Mouse (Mus musculus) hindbrain, postnatal 0 days (tissue): ENCODE data around the gene Rrp1. TPM values are rescaled to one million over a fixed set of nuclear protein-coding genes. Genes with fewer than 3 reads are reported as not detected.

Experiments used
- ATAC-seq: fragments of 200-750 bp; cut with Nextera tagmentation; 2 replicates; pipeline ENCODE4 v1.8.0; 2017; ENCODE audit warnings: mild to moderate bottlenecking, moderate TSS enrichment, moderate library complexity
- DNase-seq: peaks from one replicate; pipeline ENCODE4 v3.0.0-alpha.2; 2015; ENCODE audit warnings: low spot score
- H3K27ac ChIP-seq: fragments of 300-500 bp; sonication (generic); 2 replicates; pipeline ENCODE4 v1.5.1; 2014; ENCODE audit warnings: mild to moderate bottlenecking
- H3K27me3 ChIP-seq: fragments of 300-500 bp; sonication (generic); 2 replicates; pipeline ENCODE4 v1.6.1; 2014; ENCODE audit warnings: low read length, mixed read lengths; ENCODE audit not compliant: insufficient read depth
- H3K36me3 ChIP-seq: fragments of 300-500 bp; sonication (generic); 2 replicates; pipeline ENCODE4 v1.6.1; 2014; ENCODE audit warnings: low read length, mixed read lengths; ENCODE audit not compliant: insufficient read depth
- H3K4me1 ChIP-seq: fragments of 300-500 bp; sonication (generic); 2 replicates; pipeline ENCODE4 v1.6.1; 2014; ENCODE audit warnings: antibody characterized with exemption, low read length, mixed read lengths; ENCODE audit not compliant: insufficient read depth
- H3K4me2 ChIP-seq: fragments of 300-500 bp; sonication (generic); 2 replicates; pipeline ENCODE4 v1.6.1; 2014; ENCODE audit warnings: low read depth, mild to moderate bottlenecking, low read length, moderate library complexity, mixed read lengths
- H3K4me3 ChIP-seq: fragments of 300-500 bp; sonication (generic); 2 replicates; pipeline ENCODE4 v1.5.1; 2014; ENCODE audit warnings: low read length
- H3K9ac ChIP-seq: fragments of 300-500 bp; sonication (generic); replicated peaks from 2 replicates; pipeline ENCODE4 v1.6.1; 2014; ENCODE audit warnings: mild to moderate bottlenecking, low read length, moderate library complexity, mixed read lengths
- H3K9me3 ChIP-seq: fragments of 300-500 bp; sonication (generic); 2 replicates; pipeline ENCODE4 v1.6.1; 2016; ENCODE audit warnings: low read length, mixed read lengths
- CTCF ChIP-seq: IDR thresholded peaks from 2 replicates; pipeline ENCODE4 v1.5.1; 2016; ENCODE audit warnings: antibody characterized with exemption, control low read depth, low read depth
- WGBS: fragments of 180-500 bp; shearing (Covaris S2); extraction: QIAGEN DNeasy Blood & Tissue Kit; methylation state at CpG from one replicate; pipeline ENCODE4 v1.1.7; 2014; 5-methylcytosine and 5-hydroxymethylcytosine counted together
- polyA plus RNA-seq: library from polyadenylated mRNA; unstranded; fragments of >200 nt; fragmentation: Nextera tagmentation; extraction: Ambion mirVana; gene quantifications from 2 replicates; pipeline ENCODE4 v1.2.1, GENCODE M21; 2015
- total RNA-seq: library from RNA; depleted of rRNA; stranded (reverse); fragments of >200 nt; gene quantifications from 2 replicates; pipeline ENCODE4 v1.2.3, GENCODE M21; 2014

Gene Rrp1
- total and polyA plus RNA-seq, 2 experiments from 2014 or later, result 179 to 429 TPM

- Histone ChIP-seq H3K36me3 (peaks cover 43% of the 10 kb centered on the region), H3K27me3 (no peaks in the 10 kb centered on the region), H3K4me2 (no peak overlapping the region), H3K4me1 (peaks cover 6% of the 10 kb centered on the region; the same call in 1 of the 2 replicates), H3K9ac (0 out of 2 replicates have a peak overlapping the region, but pooled peaks have one; percentile 3), H3K4me3 (no peak overlapping the region), H3K27ac (peak overlapping the region; percentile 51; the same call in 1 of the 2 replicates), H3K9me3 (no peaks in the 10 kb centered on the region)
- WGBS, result 31% methylated on average over 17 of the region's 17 CpGs
- DNase-seq (peak; percentile 63), ATAC-seq (peak; percentile 45)
- no peak for TF ChIP-seq CTCF
Observed at GRCm38 (mm10) chr10:78399090-78399657, 13.7 kb downstream of the Rrp1 start.

- Histone ChIP-seq H3K9me3 (no peaks in the 10 kb centered on the region), H3K9ac (no peak overlapping the region; the same call in 1 of the 2 replicates), H3K27ac (peak overlapping the region; percentile 37; the same call in 1 of the 2 replicates), H3K4me2 (peak overlapping the region; percentile 22; the same call in 1 of the 2 replicates), H3K36me3 (peaks cover 17% of the 10 kb centered on the region), H3K27me3 (peaks cover 5% of the 10 kb centered on the region; the same call in 1 of the 2 replicates), H3K4me3 (no peak overlapping the region), H3K4me1 (peaks cover 6% of the 10 kb centered on the region; the same call in 1 of the 2 replicates)
- ATAC-seq, result peak; percentile 30
- 52% methylated on average over 4 of the region's 4 CpGs for WGBS
- TF ChIP-seq CTCF, result no peak
- DNase-seq, result no peak
Observed at GRCm38 (mm10) chr10:78396625-78396885, 16.3 kb downstream of the Rrp1 start.

- DNase-seq, result peak; percentile 98
- H3K36me3 ChIP-seq, result peaks cover 11% of the 10 kb centered on the region
- no peak overlapping the region for H3K4me3 ChIP-seq
- ATAC-seq, result peak; percentile 82
- WGBS, result 3% methylated on average over 17 of the region's 17 CpGs
- H3K9me3 ChIP-seq, result no peaks in the 10 kb centered on the region
- no peak overlapping the region; the same call in 1 of the 2 replicates for H3K9ac ChIP-seq
- peak overlapping the region; percentile 37 for H3K27ac ChIP-seq
- H3K4me1 ChIP-seq, result peaks cover 6% of the 10 kb centered on the region; the same call in 1 of the 2 replicates
- H3K4me2 ChIP-seq, result peak overlapping the region; percentile 22
- peaks cover 5% of the 10 kb centered on the region; the same call in 1 of the 2 replicates for H3K27me3 ChIP-seq
- peak; percentile 97 for TF ChIP-seq CTCF
Observed at GRCm38 (mm10) chr10:78395819-78396624, 16.8 kb downstream of the Rrp1 start.

GRCm38 (mm10) chr10:78395377-78395776 lies 17.5 kb downstream of the Rrp1 start:
- no peak for DNase-seq
- no peak; the same call in 1 of the 2 replicates for ATAC-seq
- WGBS, result 76% methylated on average over 3 of the region's 3 CpGs
- Histone ChIP-seq H3K9me3 (no peaks in the 10 kb centered on the region), H3K27ac (peak overlapping the region; percentile 37; the same call in 1 of the 2 replicates), H3K27me3 (peaks cover 5% of the 10 kb centered on the region; the same call in 1 of the 2 replicates), H3K9ac (no peak overlapping the region), H3K4me3 (no peak overlapping the region), H3K4me2 (no peak overlapping the region), H3K36me3 (peaks cover 5% of the 10 kb centered on the region; the same call in 1 of the 2 replicates), H3K4me1 (peaks cover 6% of the 10 kb centered on the region; the same call in 1 of the 2 replicates)
- TF ChIP-seq CTCF, result peak; percentile 44

GRCm38 (mm10) chr10:78392072-78392471 lies 20.8 kb downstream of the Rrp1 start:
- no peak overlapping the region for H3K9ac ChIP-seq
- no peak overlapping the region for H3K4me3 ChIP-seq
- ATAC-seq (peak; percentile 45; the same call in 1 of the 2 replicates), DNase-seq (peak; percentile 86)
- 3% methylated on average over 18 of the region's 18 CpGs for WGBS
- no peaks in the 10 kb centered on the region for H3K9me3 ChIP-seq
- H3K4me2 ChIP-seq, result no peak overlapping the region
- peaks cover 5% of the 10 kb centered on the region; the same call in 1 of the 2 replicates for H3K27me3 ChIP-seq
- TF ChIP-seq CTCF, result peak; percentile 94
- peaks cover 6% of the 10 kb centered on the region; the same call in 1 of the 2 replicates for H3K4me1 ChIP-seq
- no peaks in the 10 kb centered on the region for H3K36me3 ChIP-seq
- H3K27ac ChIP-seq, result no peak overlapping the region

- DNase-seq (no peak), ATAC-seq (no peak)
- Histone ChIP-seq H3K9me3 (no peaks in the 10 kb centered on the region), H3K4me2 (no peak overlapping the region), H3K4me1 (peaks cover 6% of the 10 kb centered on the region; the same call in 1 of the 2 replicates), H3K4me3 (no peak overlapping the region), H3K27me3 (peaks cover 5% of the 10 kb centered on the region; the same call in 1 of the 2 replicates), H3K9ac (no peak overlapping the region), H3K27ac (no peak overlapping the region), H3K36me3 (no peaks in the 10 kb centered on the region)
- no peak; the same call in 1 of the 2 replicates for TF ChIP-seq CTCF
- 17% methylated on average over 4 of the region's 4 CpGs for WGBS
Observed at GRCm38 (mm10) chr10:78390982-78391470, 21.8 kb downstream of the Rrp1 start.
